ENCODE assay signal across 7 mouse cellular contexts in the genomic region with DNA sequence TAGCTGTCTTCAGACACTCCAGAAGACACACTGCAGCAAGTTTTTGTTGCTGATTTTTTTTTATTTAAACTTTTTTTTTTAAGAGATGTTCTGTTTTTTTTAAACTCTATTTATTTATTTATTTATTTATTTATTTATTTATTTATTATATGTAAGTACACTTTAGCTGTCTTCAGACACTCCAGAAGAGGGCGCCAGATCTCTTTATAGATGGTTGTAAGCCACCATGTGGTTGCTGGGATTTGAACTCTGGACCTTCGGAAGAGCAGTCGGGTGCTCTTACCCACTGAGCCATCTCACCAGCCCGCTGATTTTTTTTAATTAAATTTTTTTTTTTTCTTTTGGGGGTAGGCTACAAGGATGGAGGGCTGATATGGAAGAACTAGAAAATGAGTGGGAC. TPM values are rescaled to one million over a fixed set of nuclear protein-coding genes. Genes with fewer than 3 reads are reported as not detected.
"Had no signal": no experiment of that assay in that cellular context is flagged by ENCODE, and none has a peak within 500 bp of the region (broad histone marks: within the 10 kb centered on the region; RNA-seq: fewer than 3 reads in every experiment).

No protein-coding gene starts in this region.

RNA-seq across cellular contexts. Expression of gene Fbll1, which starts 43.9 kb away (rescaled TPM):
- total RNA-seq: megakaryocyte-erythroid progenitor cell, adult 5-6 weeks had no signal
- polyA plus RNA-seq: kidney, embryonic 16.5 days; limb, embryonic 11.5 days; liver, embryonic 13.5 days; liver, postnatal 0 days; lung, embryonic 16.5 days; urinary bladder, adult 2 months had no signal
